Mouse (Mus musculus) stomach, postnatal 0 days (tissue): Measurements from ENCODE around the gene Plaa.

ENCODE experiments used
- CTCF ChIP-seq: IDR thresholded peaks from 2 replicates; pipeline ENCODE4 v1.5.1; 2016; ENCODE audit warnings: antibody characterized with exemption, low read depth, mild to moderate bottlenecking, moderate library complexity
- EP300 ChIP-seq: optimal IDR thresholded peaks from 2 replicates; pipeline ENCODE3; 2016; ENCODE audit warnings: antibody characterized with exemption

GRCm38 (mm10) chr4:94592709-94593108, 10.3 kb downstream of the Plaa start:
- TF ChIP-seq EP300 (no peak), CTCF (no peak)
